Mouse (Mus musculus) megakaryocyte, adult 5-6 weeks (primary cell): ENCODE measurements around the gene Gm815. TPM values are rescaled to one million over a fixed set of nuclear protein-coding genes. Genes with fewer than 3 reads are reported as not detected.

Experiments
- ATAC-seq: 2 replicates; pipeline ENCODE4 v1.8.0; 2016; ENCODE audit warnings: mild to moderate bottlenecking, inconsistent platforms; ENCODE audit not compliant: poor library complexity, severe bottlenecking
- total RNA-seq, 2 experiments: library from RNA; stranded (forward) in 1 of 2; stranded (reverse) in 1 of 2; fragments of 153-499, 151-499 nt in 1 of 2; fragments of 221-1000, 200-1000 nt in 1 of 2; gene quantifications; 2 replicates each; pipeline versions ENCODE4 v1.2.3 to v1.2.4; 2015 to 2017

Gm815 gene
- total RNA-seq, 2 experiments from 2014 or later: not detected

- no peak for ATAC-seq
Observed at GRCm38 (mm10) chr19:26877180-26877775, 8.4 kb upstream of the Gm815 start.

- no peak for ATAC-seq
Observed at GRCm38 (mm10) chr19:26879856-26880255, 5.8 kb upstream of the Gm815 start.

GRCm38 (mm10) chr19:26881866-26882427 lies 3.7 kb upstream of the Gm815 start:
- ATAC-seq: no peak

GRCm38 (mm10) chr19:26888171-26888570 lies 2.5 kb downstream of the Gm815 start:
- ATAC-seq: no peak

- ATAC-seq: no peak
Observed at GRCm38 (mm10) chr19:26891306-26891964, 5.8 kb downstream of the Gm815 start.

- ATAC-seq: no peak
Observed at GRCm38 (mm10) chr19:26892861-26893260, 7.2 kb downstream of the Gm815 start.

DNA sequence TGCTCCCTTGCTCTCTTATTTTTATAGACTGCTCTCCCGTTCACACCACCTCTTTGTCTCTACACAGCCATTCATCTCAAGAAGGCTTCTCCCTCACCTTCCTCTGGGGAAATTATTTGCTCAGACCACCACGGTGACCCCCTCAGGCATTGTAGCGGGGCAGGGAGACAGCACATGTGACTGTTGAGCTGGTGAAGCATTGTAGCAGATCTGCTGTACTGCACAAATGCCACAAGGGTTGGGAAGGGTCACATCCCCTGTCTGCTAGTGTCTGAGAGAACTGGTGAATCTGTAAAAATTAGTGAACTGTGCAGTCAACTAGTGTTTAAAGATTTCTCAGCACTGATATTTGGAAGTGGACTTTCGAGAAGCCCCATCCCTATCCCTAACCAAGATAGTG lies 16.5 kb downstream of the Gm815 start:
- no peak for ATAC-seq

DNA sequence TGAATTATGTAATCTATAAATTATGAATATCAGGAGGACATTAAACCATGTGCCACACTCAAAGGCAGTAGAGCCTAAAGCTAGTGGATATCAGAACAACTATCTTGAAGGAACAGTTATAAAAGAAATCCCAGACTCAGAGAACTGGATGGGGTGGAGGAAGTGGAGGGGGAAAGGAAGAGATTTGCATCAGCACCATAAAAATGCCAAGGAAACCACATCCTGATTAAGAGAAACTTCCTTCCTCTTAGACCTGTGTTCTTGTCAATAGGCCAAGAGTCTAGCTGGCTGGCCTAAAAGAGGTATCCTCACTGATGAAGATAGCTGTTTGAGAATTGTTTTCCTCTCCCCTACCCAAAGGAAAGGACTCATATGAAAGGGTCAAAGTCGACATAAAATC lies 28.6 kb downstream of the Gm815 start:
- ATAC-seq: peak; percentile 33; the same call in 1 of the 2 replicates

DNA sequence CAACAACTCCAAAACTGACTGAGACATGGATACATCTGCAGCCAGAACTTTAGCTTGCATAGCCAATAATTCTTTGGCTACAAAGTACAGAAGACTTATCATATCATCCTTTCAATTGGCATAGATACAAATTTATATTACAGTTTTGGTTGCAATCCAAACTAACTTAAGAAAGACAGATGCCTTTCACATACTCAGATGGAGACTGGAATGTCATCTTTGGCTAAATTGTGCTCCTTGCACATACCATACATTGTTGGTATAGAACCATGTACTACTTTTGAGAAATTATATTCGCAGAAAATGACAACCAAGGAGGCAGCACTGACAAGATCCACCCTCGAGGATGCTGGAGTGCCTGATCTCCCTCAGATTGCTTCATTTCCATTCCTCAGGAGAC lies 35.1 kb downstream of the Gm815 start:
- ATAC-seq: no peak

- no peak for ATAC-seq
Observed at GRCm38 (mm10) chr19:26930295-26931283, 44.9 kb downstream of the Gm815 start.

DNA sequence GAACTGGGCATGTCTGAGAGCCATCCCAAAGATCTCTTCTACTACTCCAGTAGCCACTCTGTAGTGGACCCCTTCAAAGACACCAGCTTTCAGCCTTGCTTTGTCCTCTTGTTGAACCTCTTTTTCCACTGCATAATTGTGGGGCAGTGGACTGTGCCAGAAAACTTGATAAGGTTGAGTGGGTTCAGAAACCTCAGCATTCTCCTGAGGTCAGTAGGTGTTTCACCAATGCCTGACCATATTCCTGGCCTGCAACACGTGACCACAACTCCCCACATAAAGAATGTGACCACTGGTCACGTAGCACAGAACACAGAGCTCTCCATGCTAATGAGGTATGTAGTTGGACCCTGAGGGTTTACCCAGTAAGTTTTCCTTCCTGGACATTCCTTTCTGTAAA lies 48.5 kb downstream of the Gm815 start:
- no peak for ATAC-seq
